Mouse (Mus musculus): Measurements from ENCODE around the gene Abcb9.
A peak's percentile ranks its signal among the peaks of the same experiment; 100 is the strongest.

The Abcb9 gene

DNA sequence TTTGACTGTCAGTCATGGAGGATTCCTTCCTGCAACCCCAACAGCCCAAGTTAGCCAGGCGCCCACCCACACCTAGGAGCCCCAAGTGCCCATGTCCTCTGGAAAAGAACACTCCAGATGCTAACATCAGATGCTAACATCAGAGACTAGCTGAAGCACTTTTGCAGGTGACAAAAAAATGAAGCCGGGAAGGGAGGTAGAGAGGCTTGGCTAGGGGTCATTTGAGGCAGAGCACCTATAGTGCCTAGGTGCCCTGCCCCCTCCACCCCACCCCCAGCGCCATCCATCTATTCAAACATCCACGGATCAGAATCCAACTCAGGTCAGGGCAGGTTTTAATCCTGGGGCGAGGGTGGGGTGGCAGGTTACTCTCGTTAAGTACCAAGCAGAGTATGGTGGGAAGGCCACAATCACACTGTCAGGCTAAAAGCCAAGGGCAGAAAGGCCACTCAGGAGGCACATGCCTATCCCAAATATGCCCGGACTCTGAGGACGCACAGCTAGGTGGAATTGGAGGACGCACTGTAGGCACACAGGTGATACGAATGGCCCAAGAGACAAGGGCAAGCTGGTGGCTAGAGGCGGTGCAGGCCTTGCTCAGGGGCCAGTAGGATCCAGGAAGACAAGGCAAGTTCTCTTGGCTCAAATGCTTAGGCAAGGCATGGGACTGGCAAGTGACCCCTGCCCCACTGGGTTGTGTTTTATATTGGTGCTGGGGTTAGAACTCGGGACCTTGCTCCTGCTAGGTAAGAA is 1.6 kb downstream of the Abcb9 start:
- peak; percentile 21 for DNase-seq (ENCODE audit: low read depth)

DNA sequence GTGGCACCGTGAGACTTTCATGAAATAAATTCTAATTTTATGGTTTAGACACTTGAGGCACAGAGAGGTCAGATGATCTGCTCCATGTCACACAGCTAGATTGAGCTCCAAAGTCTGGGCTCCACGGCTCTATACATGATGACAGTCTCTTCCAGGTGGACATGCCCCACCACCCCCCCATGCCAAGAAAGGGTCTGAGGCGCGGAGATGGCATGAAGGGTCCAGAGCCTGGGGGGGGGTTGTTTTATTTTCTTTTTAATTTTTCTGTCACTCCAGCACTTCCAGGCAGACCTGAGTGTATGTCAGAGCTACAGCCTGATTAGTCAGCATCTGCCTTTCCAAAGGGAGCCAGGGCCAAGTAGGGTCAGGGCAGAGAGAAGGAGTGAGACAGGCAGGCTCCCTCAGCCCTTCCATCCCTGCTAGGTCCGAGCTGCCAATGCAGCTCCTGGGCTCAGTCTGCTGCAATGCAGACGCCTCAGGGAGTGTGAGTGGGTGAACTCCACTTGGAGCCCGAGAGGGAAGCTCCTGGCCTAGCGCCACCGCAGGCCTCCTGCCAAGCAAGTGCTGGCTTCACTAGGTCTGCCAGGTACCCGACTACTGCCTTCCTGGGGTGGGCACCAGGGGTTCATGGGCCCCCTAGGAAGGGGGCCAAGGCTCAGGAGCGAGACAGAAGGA is 2.3 kb downstream of the Abcb9 start:
- DNase-seq (ENCODE audit: low read depth) = no peak

DNA sequence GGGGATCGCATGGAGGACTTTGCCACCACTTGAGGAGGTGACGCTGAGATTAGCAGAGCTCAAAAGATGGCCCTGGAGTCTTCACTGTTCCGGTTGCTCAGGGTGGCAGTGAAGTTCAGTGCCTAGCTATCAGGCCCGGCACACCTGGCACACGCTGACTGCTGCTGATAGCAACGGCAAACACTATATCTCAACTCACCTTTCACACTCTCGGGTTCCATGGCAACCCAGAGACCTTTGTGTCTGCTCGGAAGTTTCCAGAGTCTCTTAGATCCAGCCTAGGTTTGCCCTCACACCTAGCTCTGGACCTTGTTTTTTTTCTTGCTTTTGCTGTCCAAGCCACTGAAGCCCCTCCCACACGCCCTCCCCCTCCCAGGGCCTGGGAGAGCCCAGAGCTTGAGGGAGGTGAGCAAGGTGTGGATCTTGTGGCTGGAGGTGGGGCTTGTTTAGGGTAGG is 3.6 kb downstream of the Abcb9 start:
- DNase-seq (ENCODE audit: low read depth) = no peak

DNA sequence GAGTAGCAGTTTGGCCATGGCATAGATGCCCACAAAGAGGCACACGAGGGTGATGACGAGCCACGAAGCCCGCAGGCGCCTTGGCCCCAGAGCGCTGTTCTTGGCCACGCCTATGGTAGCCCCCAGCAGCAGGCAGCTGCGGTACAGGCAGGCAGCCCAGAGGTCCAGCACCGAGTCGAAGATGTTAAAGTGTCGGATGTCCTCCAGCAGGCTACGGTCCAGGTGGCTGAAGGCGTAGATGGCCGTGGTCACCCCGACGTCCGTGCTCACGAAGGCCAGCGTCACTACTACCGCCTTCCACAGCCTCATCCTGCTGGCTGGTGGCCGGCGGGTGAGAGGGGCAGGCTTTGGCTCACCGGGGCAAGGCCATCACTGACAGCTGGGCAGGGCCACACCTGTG is 5.7 kb downstream of the Abcb9 start:
- no peak for DNase-seq (ENCODE audit: low read depth)

DNA sequence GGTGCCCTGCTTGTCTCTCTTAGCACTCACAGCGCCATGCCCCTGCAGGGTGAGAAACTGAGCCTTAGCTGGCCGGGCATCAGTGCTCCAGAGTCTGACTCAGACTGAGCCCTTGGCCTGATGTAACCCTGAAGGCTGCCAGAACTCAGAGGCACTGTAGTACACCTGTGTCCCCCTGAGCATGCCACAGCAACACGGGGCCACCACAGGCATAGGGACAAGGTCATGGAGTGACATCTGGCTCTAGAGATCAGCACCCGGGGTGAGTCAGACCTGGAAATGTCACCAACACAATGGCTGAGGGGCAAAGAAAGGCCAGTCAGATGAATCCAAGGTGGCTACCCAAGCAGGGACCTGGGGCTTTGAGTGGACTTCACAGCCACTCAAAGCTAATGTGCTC is 8.7 kb downstream of the Abcb9 start:
- DNase-seq (ENCODE audit: low read depth) = no peak

DNA sequence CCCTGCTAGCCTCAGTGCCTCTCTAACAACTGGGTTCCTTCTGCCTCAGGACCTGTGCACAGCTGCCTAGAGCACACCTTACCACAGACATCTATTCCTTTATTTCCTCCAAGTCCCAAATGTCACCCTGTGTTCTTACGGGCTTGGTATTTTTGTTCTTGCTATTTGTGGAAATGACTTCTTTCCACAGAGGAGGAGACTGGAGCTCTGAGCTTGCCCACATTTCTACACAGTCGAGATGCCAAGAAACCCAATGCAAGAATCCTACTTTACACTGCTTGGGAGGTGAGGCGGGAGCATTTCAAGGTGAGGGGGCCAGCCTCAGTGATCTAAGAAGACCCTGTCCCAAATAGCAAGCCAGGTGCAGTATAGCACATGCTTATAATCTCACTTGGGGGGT is 10.1 kb downstream of the Abcb9 start:
- no peak for DNase-seq (ENCODE audit: low read depth)

DNA sequence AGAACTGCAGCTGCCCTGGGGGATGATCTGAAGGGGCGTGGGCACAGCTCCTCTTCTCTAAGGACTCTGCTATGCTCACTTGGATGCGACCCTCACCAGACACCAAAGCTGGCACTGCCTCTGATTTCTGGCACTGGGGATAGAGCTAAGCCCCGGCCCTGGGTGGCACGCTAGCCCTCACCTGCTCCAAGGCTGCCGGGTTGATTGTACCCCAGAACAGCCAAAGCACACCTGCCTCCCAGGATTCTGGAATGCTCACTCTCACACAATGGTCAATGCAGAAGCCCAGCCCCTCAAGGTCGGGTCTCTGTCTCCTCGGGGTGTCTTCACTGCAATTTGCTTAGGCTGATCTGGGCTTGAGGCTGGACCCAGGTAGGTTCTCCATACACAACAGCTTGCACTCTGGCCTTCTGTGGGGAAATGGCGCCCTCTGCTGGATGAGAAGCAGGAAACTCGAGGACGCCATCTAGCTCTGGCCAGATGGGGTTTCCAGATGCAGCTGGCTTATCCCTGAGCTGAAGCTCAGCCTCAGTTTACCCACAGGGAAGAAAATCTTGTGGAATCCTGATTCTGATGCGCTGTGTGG is 10.9 kb downstream of the Abcb9 start:
- DNase-seq (ENCODE audit: low read depth) = peak; percentile 92

DNA sequence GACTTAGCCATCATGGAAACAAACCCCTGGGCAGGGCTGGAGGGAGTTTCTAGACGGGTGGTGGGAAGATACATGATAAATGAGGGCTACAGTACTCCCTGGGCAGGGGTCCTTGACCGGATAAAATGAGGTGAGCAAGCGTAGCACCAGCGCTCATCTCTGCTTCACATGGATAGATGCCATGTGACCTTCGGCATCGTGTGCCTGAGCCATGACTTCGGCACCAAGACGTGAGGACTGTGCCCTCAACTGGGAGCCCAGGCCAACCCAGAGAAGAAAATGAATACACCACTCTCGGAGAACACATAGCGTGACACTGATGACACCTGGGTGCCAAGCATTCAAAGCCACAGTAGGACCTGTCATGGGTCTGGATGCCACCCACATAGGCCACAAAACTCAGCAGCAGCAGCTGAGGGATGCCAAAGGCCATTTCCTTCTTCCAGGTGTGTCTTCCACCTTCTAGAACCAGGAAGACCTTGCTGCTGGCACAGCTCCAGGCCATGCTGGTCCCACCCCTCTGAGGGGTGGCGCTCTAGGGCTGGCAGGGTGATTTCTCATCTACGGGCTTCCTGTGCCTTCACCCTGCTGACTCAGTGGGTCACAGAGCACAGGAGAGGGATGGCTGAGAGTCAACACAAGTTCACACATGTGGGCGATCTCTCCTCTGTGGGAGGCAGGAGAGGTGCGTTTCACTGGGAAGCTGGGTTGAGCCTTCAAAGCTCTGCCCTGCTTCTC is 11.6 kb downstream of the Abcb9 start:
- DNase-seq (ENCODE audit: low read depth) = peak; percentile 89

DNA sequence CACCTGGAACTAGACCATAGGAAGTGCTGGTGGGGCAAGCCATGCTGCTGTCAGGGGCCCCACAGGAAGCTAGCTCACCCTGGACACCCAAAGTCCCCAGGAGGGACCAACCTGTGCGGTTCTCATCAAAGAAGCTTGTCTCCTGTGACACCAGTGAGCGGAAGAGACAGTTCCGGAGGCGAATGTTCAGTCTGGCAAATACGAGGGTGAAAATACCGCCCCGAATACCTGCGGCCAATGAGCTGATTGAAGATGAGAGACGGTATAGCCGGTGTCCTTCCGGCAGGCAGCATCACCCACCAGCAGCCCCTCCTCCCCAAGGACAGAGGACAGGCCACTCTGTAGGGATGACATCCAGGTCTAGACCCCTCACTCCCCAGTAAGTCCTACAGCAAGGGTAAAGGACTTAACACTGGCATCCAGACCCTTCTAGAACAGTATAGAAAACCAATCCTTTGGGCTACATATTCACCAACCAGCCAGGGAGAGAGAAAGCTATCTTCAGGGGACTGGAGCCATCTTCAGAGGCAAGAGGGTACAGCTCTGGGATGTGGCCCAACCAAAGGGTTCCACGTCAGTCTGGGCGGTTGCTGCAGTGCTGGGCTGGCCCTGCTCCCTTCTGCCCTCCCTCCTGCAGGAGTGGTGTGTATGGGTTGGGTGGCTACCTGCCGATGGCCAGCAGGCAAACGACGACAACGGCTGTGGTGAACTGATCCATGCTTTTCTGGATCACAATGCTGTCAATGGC is 12.5 kb downstream of the Abcb9 start:
- peak; percentile 64 for DNase-seq (ENCODE audit: low read depth)

DNA sequence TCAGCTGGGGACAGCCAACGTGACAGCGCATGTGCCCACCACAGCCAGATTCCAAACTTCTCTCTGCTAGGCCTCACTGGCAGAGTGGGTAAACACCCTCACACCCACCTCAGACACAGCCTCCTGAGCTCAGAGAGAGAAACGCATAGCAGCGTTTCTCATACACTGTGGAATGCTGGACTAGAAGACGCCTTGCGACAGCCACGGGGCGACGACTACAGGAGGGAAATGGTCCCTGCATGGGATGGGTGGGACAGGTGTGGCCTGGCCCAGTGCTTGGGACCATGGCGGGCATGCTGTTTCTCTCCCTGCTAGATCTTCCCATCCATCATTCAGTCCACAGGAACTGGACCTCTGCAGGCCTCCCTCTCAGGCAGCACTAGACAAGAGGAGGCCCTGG is 13.2 kb downstream of the Abcb9 start:
- DNase-seq (ENCODE audit: low read depth) = peak; percentile 45

DNA sequence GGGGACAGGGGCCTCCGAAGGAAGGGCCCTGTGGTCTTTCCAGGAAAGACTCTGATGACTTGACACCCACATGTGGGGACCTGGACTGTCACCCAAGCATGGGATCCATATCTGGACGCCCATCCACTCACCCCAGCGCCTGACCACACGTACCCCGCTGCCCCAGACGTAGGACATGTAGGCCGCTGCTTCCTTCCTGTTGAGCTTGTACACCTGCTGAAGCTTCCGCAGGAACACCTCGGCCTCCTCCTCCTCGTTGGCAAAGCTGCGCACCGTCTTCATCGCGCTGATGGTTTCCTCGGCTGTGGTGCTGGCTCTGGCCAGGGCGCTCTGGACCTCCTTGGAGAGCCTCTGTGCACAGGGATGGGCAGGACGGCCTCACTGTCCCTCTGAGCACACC is 15.7 kb downstream of the Abcb9 start:
- DNase-seq (ENCODE audit: low read depth) = peak; percentile 70

DNA sequence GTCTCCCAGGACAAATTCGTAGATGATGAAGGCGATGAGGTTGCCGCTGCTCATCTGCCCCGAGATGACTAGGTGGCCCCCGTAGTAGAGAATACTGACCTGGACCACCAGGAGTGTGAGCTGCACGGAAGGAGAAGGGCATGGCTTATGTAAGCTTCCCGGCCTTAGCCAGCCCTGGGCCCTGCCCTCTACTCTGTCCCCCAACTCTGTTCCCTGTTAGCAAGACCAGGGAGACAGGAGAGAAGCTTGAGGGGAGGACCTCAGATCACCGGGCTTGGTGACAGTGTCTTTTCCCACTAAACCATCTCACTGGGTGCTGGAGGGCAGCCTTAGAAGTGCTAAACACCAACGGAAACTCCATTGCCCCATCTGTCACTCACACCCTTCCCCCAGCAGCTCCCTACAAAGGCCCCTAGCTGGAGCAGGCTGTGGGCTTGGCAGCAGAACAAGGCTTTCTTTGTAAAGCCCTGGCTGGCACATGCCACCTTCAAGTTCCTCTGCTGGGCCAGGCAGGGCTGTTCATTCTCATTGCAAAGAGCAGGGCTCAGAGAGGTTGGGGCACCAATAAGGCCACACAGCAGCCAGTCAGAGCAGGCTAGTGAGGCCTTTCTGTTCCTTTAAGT is 16.7 kb downstream of the Abcb9 start:
- peak; percentile 86 for DNase-seq (ENCODE audit: low read depth)

DNA sequence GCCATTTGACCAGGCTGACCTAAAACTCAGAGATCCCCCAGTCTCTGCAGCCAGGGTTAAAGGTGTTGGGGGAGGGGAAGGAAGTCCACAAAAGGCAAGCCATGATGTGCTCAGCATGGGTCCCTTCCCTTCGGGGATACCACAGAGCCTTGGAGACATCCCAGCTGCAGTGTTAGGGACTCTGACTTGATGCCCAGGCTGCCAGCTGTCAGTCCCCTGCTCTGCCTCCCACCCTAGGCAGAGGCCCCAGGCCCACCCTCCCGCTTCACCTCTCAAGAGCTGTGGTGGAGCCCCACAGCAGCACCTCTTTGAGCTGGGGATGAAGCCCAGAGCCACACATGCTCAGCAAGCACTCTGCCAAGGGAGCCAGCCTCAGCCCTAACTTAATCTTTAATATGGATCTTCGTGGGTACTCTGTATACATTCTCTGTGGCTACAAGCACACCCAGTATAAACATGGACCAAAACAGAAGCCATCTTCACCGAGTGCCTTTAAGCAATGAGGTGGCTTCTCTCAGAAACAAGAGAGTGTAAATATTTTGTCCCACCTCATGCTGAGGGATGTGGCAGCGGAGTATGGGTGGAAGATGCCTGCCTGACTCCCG is 17.6 kb downstream of the Abcb9 start:
- DNase-seq (ENCODE audit: low read depth) = peak; percentile 59

DNA sequence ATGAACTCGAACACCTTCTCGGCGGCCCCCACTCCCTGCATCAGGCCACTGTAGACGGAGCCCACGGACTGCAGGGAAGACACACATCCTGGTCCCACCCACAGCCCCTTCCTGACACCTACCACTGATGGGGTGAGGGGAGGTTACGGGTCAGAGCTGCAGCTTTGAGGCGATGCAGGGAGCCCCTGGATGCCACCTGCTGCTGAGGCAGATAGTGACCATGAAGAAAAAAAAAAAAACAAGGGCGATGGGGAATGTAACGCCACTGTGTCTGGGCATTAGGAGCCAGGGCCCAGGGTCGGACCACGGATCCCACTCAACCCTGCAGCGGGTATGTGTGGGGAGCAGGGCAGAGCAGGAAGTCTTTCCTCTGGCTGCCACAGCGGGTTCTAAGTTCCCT is 18.4 kb downstream of the Abcb9 start:
- DNase-seq (ENCODE audit: low read depth) = no peak

DNA sequence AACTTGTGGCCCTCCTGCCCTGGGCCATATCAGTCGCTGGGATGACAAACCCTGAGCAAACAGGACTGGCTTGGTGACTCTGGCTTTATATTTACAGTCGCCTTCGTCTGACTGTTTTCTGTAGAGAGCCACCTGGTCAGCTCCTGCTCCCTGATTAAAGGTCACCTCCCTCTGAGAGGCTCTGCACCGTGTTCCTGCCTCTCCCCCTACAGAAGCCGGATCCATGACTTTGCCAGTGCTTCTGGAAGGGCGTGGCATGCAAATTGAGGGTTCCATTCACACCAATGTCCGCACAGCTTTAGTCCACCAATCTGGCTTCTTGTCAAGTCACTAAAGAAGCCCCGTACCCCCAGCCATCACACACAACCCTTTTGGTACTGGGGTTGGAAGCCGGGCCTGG is 19.0 kb downstream of the Abcb9 start:
- DNase-seq (ENCODE audit: low read depth) = no peak

DNA sequence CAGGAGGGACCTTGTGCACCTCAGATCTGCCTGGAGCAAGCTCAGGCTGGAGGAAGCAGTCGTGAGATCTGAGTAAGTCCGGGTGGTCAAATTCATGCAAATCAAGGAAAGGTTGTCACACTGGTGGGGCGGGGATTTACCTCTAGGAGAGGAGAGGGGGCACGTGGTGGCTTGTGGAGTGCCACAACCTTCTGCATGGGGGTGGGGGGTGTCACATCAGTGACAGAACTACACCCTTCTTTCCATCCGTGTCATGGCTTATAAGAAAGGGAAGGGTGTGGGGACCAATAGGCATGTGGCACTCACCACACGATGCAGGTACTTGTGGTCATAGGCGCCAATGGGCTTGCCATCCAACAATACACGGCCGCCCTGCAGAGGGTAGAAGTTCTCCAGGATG is 19.9 kb downstream of the Abcb9 start:
- DNase-seq (ENCODE audit: low read depth) = peak; percentile 70

DNA sequence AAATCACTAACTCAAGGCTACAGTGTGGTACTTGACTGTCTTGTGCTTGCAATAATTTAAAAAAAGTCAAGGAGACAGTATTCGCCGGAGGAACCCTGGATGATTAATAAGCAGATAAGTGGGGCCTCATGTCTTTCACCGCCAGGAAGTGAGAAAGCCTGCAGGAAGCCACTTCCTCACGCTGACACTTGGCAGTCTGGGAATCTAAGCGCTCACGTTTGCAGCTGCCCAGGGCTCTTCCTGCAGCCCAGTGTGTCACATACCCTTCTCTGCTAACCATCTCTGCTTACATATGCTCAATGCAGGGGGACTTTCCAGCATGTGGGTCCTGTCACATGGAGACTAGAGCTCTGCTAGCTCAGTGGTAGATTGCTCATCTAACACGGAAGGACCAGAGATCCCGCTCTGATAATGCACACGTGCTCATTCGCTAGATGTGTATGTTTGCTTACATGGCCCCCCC is 20.7 kb downstream of the Abcb9 start:
- DNase-seq (ENCODE audit: low read depth) = peak; percentile 87

DNA sequence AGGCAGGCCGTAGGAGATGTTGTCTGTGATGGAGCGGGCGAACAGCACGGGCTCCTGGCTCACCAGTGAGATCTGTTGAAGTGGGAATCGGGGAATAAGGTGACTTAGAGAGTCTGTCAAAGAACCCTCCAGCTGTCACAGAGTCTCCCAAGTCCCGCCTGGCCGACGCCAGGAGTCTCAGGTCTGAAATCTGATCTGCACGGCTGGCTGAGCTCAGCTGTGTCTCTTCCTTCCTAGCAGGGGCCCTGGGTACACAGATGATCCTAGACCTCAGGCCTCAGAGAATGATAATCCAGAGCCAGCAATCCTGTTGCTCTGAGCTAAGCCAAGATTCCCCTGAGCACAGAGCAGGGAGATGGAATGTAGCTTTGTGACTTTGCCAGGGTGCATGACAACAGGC is 21.9 kb downstream of the Abcb9 start:
- DNase-seq (ENCODE audit: low read depth) = no peak

DNA sequence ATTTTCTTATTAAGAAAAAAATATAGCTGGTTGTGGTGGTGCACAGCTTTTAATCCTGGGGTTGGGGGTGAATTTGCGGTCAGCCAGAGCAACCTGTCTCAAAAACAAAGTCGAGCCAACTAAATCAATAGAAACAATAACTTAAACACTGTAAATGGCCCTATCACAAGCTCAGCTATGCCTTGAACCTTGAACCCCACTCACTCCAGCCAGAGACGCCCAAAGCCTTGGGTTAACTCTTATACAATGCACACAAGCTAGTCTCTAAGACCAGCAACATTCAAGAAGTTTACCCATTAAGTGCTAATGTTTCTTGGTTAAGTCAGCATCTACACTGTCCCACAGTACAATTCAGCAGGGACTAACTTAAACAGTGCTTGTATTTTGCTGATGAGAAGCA is 25.9 kb downstream of the Abcb9 start:
- no peak for DNase-seq (ENCODE audit: low read depth)

DNA sequence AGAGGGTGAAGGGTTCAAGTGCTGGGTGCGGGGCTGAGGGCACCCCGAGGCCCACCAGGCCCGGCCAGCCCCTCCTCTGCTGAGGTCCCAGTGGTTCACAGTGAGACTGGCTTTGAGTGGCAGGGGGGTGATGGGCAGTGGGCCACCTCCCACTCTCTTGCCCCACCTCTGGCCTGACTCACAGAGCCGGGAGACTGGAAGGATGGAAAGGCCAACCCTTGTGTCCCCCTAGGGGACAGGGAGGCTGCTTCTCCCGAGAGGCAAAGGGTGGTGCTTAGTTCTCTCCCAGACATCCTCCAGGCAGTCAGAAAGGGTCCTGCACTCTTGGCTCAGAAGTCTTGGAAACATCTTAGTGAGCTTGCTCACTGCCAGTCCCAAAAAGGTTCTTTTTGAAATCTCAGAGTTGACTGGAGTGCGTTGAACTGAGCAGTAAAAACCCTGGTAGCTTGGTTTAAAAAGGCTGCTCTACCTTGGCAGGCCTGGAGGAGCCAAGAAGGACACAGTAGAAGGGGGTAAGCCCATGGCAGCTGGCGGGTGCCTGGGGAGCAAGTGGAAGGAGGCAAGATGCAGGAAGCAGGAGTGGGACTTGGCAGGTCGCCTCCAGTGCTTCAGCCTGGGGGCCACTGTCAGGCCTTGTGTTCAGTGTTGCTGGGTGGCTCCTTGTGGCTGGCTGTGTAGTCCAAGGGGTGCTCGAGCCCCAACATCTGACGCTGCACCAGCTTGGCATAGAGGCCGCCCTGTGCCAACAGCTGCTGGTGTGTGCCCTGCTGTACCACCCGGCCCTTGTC is 33.4 kb downstream of the Abcb9 start:
- DNase-seq (ENCODE audit: low read depth) = no peak

Data from naive thymus-derived CD4-positive, alpha-beta T cell, adult 2 months (primary cell).